Mouse (Mus musculus): ENCODE measurements around the gene Vmn1r28. TPM values are rescaled to one million over a fixed set of nuclear protein-coding genes. Genes with fewer than 3 reads are reported as not detected.
"Not testable (repeated sequence)": the region's sequence is repeated elsewhere in the genome, so short reads cannot be mapped to it uniquely, and the experiment has no call there.

Gene Vmn1r28
- not detected in 2 replicates for polyA plus RNA-seq (2016; fragmentation: Nextera tagmentation; extraction: Ambion mirVana)

- no peak for DNase-seq (ENCODE audit: low spot score)
- 96% methylated on average over 1 of the region's 1 CpGs for WGBS
- H3K9me3 ChIP-seq = no peaks in the 10 kb centered on the region
- H3K36me3 ChIP-seq = no peaks in the 10 kb centered on the region
- H3K27ac ChIP-seq = no peak within 1 kb of the TSS
- no peaks in the 10 kb centered on the region for H3K4me1 ChIP-seq (replicated peaks)
- H3K4me3 ChIP-seq = no peak within 1 kb of the TSS
- H3K27me3 ChIP-seq (ENCODE audit: insufficient read depth, poor library complexity, severe bottlenecking) = no peaks in the 10 kb centered on the region
Observed at GRCm38 (mm10) chr6:58261737-58262136, at the start of gene Vmn1r28. Gene Vmn1r28, plus strand, starts transcription at chr6:58262037.

- no peak for DNase-seq (ENCODE audit: low spot score)
- Histone ChIP-seq H3K27me3 (ENCODE audit: insufficient read depth, poor library complexity, severe bottlenecking) (no peaks in the 10 kb centered on the region), H3K27ac (no peak overlapping the region), H3K36me3 (no peaks in the 10 kb centered on the region), H3K4me1 (replicated peaks) (no peaks in the 10 kb centered on the region), H3K9me3 (no peaks in the 10 kb centered on the region), H3K4me3 (no peak overlapping the region)
- 81% methylated on average over 2 of the region's 2 CpGs for WGBS
Observed at GRCm38 (mm10) chr6:58216119-58216518, 45.7 kb upstream of the Vmn1r28 start.

- no peaks in the 10 kb centered on the region for H3K9me3 ChIP-seq
- H3K4me1 ChIP-seq (replicated peaks) = no peaks in the 10 kb centered on the region
- no peak within 1 kb of the TSS for H3K27ac ChIP-seq
- 85% methylated on average over 2 of the region's 2 CpGs for WGBS
- H3K4me3 ChIP-seq = no peak within 1 kb of the TSS
- H3K27me3 ChIP-seq (ENCODE audit: insufficient read depth, poor library complexity, severe bottlenecking) = no peaks in the 10 kb centered on the region
- no peak for DNase-seq (ENCODE audit: low spot score)
- H3K36me3 ChIP-seq = no peaks in the 10 kb centered on the region
Observed at GRCm38 (mm10) chr6:58218721-58219120, 43.1 kb upstream of the Vmn1r28 start, which contains the start of gene Vmn1r27. Gene Vmn1r27, minus strand, starts transcription at chr6:58218821.

GRCm38 (mm10) chr6:58279661-58280060 lies 17.8 kb downstream of the Vmn1r28 start:
- not testable (repeated sequence) for H3K9me3 ChIP-seq; H3K36me3 ChIP-seq; H3K27ac ChIP-seq; H3K4me1 ChIP-seq (replicated peaks); DNase-seq (ENCODE audit: low spot score); H3K4me3 ChIP-seq; H3K27me3 ChIP-seq (ENCODE audit: insufficient read depth, poor library complexity, severe bottlenecking)
- 93% methylated on average over 1 of the region's 1 CpGs for WGBS

- H3K4me1 ChIP-seq (replicated peaks) = no peaks in the 10 kb centered on the region
- DNase-seq (ENCODE audit: low spot score) = no peak
- no peaks in the 10 kb centered on the region for H3K9me3 ChIP-seq
- no peak overlapping the region for H3K27ac ChIP-seq
- 73% methylated on average over 2 of the region's 2 CpGs for WGBS
- H3K27me3 ChIP-seq (ENCODE audit: insufficient read depth, poor library complexity, severe bottlenecking) = no peaks in the 10 kb centered on the region
- H3K36me3 ChIP-seq = no peaks in the 10 kb centered on the region
- no peak overlapping the region for H3K4me3 ChIP-seq
Observed at GRCm38 (mm10) chr6:58292201-58292600, 30.4 kb downstream of the Vmn1r28 start.

GRCm38 (mm10) chr6:58298511-58298910 lies 36.7 kb downstream of the Vmn1r28 start:
- H3K27me3 ChIP-seq (ENCODE audit: insufficient read depth, poor library complexity, severe bottlenecking); H3K27ac ChIP-seq: not testable (repeated sequence)
- 83% methylated on average over 19 of the region's 19 CpGs for WGBS

GRCm38 (mm10) chr6:58301249-58301648 lies 39.4 kb downstream of the Vmn1r28 start, which contains the start of gene Vmn1r29:
Gene Vmn1r29, plus strand, starts transcription at chr6:58301549.
- H3K9me3 ChIP-seq = no peaks in the 10 kb centered on the region
- no peak within 1 kb of the TSS for H3K4me3 ChIP-seq
- no peaks in the 10 kb centered on the region for H3K36me3 ChIP-seq
- H3K27me3 ChIP-seq (ENCODE audit: insufficient read depth, poor library complexity, severe bottlenecking) = no peaks in the 10 kb centered on the region
- no peak for DNase-seq (ENCODE audit: low spot score)
- H3K27ac ChIP-seq = no peak within 1 kb of the TSS
- no peaks in the 10 kb centered on the region for H3K4me1 ChIP-seq (replicated peaks)

More at GRCm38 (mm10) chr6:58298511-58298910, 36.7 kb downstream of the Vmn1r28 start:
- H3K9me3 ChIP-seq; DNase-seq (ENCODE audit: low spot score); H3K36me3 ChIP-seq; H3K4me1 ChIP-seq (replicated peaks); H3K4me3 ChIP-seq: not testable (repeated sequence)

Other genes with a start within 250 kb of the Vmn1r28 start
- gene Vmn1r26, start 246.9 kb upstream of the Vmn1r28 start, polyA plus RNA-seq (2016; fragmentation: Nextera tagmentation; extraction: Ambion mirVana) = not detected in 2 replicates
- not detected in 2 replicates for gene Vmn1r27, start 43.2 kb upstream of the Vmn1r28 start, polyA plus RNA-seq (2016; fragmentation: Nextera tagmentation; extraction: Ambion mirVana)
- not detected in 2 replicates for gene Vmn1r29, start 39.5 kb downstream of the Vmn1r28 start, polyA plus RNA-seq (2016; fragmentation: Nextera tagmentation; extraction: Ambion mirVana)
- not detected in 2 replicates for gene Vmn1r30, start 181.3 kb downstream of the Vmn1r28 start, polyA plus RNA-seq (2016; fragmentation: Nextera tagmentation; extraction: Ambion mirVana)
- not detected in 2 replicates for gene Vmn1r31, start 213.3 kb downstream of the Vmn1r28 start, polyA plus RNA-seq (2016; fragmentation: Nextera tagmentation; extraction: Ambion mirVana)